Mouse (Mus musculus) activated CD4-positive, CD25-positive, alpha-beta regulatory T cell, adult 9 weeks (primary cell): ENCODE measurements around the gene Tnnt2. TPM values are rescaled to one million over a fixed set of nuclear protein-coding genes. Genes with fewer than 3 reads are reported as not detected.

Experiments used
- polyA plus RNA-seq: library from polyadenylated mRNA; unstranded; fragments of 100-300 nt; shearing (Covaris generic); gene quantifications from one replicate; pipeline ENCODE4 v1.2.1, GENCODE M21; 2017

The Tnnt2 gene
- polyA plus RNA-seq: 0.72 TPM

GRCm38 (mm10) chr1:135835716-135836483 is at the start of gene Tnnt2:
Tnnt2 (plus strand) TSS chr1:135836354.

GRCm38 (mm10) chr1:135818481-135819086 is 17.6 kb upstream of the Tnnt2 start, which contains the start of gene Lad1:
Lad1 (plus strand) TSS chr1:135818598.

Other genes starting within 250 kb of the Tnnt2 start
- 0.51 TPM for gene Nav1, start 229.1 kb upstream of the Tnnt2 start, polyA plus RNA-seq
- gene Csrp1, start 116.3 kb upstream of the Tnnt2 start, polyA plus RNA-seq: 85.8 TPM
- gene Phlda3, start 70.2 kb upstream of the Tnnt2 start, polyA plus RNA-seq: 1.7 TPM
- gene Tnni1, start 56.9 kb upstream of the Tnnt2 start, polyA plus RNA-seq: 0.27 TPM
- 26.8 TPM for gene Lad1, start 17.8 kb upstream of the Tnnt2 start, polyA plus RNA-seq
- gene Pkp1, start 82.9 kb downstream of the Tnnt2 start, polyA plus RNA-seq: not detected
- gene Igfn1, start 170.0 kb downstream of the Tnnt2 start, polyA plus RNA-seq: not detected
- gene Tmem9, start 171.8 kb downstream of the Tnnt2 start, polyA plus RNA-seq: 41.2 TPM
- gene Ascl5, start 214.4 kb downstream of the Tnnt2 start, polyA plus RNA-seq: not detected
- 3.8 TPM for gene Cacna1s, start 216.4 kb downstream of the Tnnt2 start, polyA plus RNA-seq